Mouse (Mus musculus) CH12.LX (cell line): ENCODE measurements around the gene Gm1043. TPM values are rescaled to one million over a fixed set of nuclear protein-coding genes. Genes with fewer than 3 reads are reported as not detected.

Source experiments
- DNase-seq: peaks from one replicate; pipeline ENCODE4 v3.0.0-alpha.2; 2013; ENCODE audit errors: extremely low read depth
- H3K27ac ChIP-seq: 2 replicates; pipeline ENCODE4 v1.5.1; 2012; ENCODE audit warnings: low read depth, mild to moderate bottlenecking, control low read depth, moderate library complexity; ENCODE audit not compliant: insufficient read depth
- H3K27me3 ChIP-seq: replicated peaks from 2 replicates; pipeline ENCODE3; 2012; ENCODE audit warnings: inconsistent platforms
- H3K36me3 ChIP-seq, 2 experiments: replicated peaks in 1 of 2; 2 replicates each; pipeline versions ENCODE3 to v1.6.1; 2012; ENCODE audit warnings: inconsistent platforms in 1 of 2, low read length in 1 of 2, mild to moderate bottlenecking in 1 of 2, mixed read lengths in 1 of 2, moderate library complexity in 1 of 2; ENCODE audit not compliant: control insufficient read depth in 1 of 2, insufficient read depth in 1 of 2
- H3K4me1 ChIP-seq, 2 experiments: 2 replicates each; pipeline ENCODE4 v1.6.1; 2012; ENCODE audit warnings: inconsistent platforms in 1 of 2, moderate library complexity in 1 of 2; ENCODE audit not compliant: insufficient read depth in 2 of 2, control insufficient read depth in 1 of 2
- H3K4me2 ChIP-seq: 2 replicates; pipeline ENCODE4 v1.6.1; 2012; ENCODE audit warnings: low read depth, mild to moderate bottlenecking, control low read depth; ENCODE audit not compliant: poor library complexity, insufficient read depth, severe bottlenecking
- H3K4me3 ChIP-seq, 3 experiments: fragments of 150-350 bp in 1 of 3; sonication (generic) in 1 of 3; replicated peaks in 1 of 3; 2 replicates each; pipeline versions ENCODE3 to v1.5.1; 2011 to 2012; ENCODE audit warnings: low read depth in 2 of 3, low read length in 2 of 3, mild to moderate bottlenecking in 2 of 3, moderate library complexity in 2 of 3, control low read depth in 1 of 3, improper control_type of control experiment in 1 of 3, inconsistent platforms in 1 of 3, mixed read lengths in 1 of 3; ENCODE audit not compliant: poor library complexity in 1 of 3
- H3K79me2 ChIP-seq: replicated peaks from 2 replicates; pipeline ENCODE4 v1.6.1; 2012; ENCODE audit warnings: mild to moderate bottlenecking, moderate library complexity; ENCODE audit not compliant: control insufficient read depth, poor library complexity, insufficient read depth, severe bottlenecking; ENCODE audit errors: extremely low read depth
- H3K9ac ChIP-seq: 2 replicates; pipeline ENCODE4 v1.6.1; 2012; ENCODE audit warnings: low read depth, mild to moderate bottlenecking, control low read depth, moderate library complexity; ENCODE audit not compliant: insufficient read depth
- H3K9me3 ChIP-seq: replicated peaks from 2 replicates; pipeline ENCODE3; 2012; ENCODE audit warnings: low read length, inconsistent platforms, mixed read lengths
- CHD1 ChIP-seq: IDR thresholded peaks from 2 replicates; pipeline ENCODE4 v1.6.1; 2012; ENCODE audit warnings: low read depth, low read length, improper control_type of control experiment, inconsistent platforms
- CHD2 ChIP-seq: IDR thresholded peaks from 2 replicates; pipeline ENCODE4 v1.6.1; 2011; ENCODE audit warnings: low read length, improper control_type of control experiment
- E2F4 ChIP-seq: IDR thresholded peaks from 2 replicates; pipeline ENCODE4 v1.6.1; 2011; ENCODE audit warnings: low read depth, low read length, improper control_type of control experiment; ENCODE audit not compliant: insufficient replicate concordance
- ELF1 ChIP-seq: IDR thresholded peaks from 2 replicates; pipeline ENCODE4 v1.6.1; 2014; ENCODE audit warnings: low read depth, mild to moderate bottlenecking, inconsistent platforms, low read length, improper control_type of control experiment
- IRF4 ChIP-seq: IDR thresholded peaks from 2 replicates; pipeline ENCODE4 v1.6.1; 2014; ENCODE audit warnings: low read depth, mild to moderate bottlenecking, inconsistent platforms, low read length, improper control_type of control experiment
- JUN ChIP-seq: IDR thresholded peaks from 2 replicates; pipeline ENCODE4 v1.6.1; 2011; ENCODE audit warnings: low read depth, mild to moderate bottlenecking, low read length, improper control_type of control experiment, moderate library complexity; ENCODE audit not compliant: insufficient read depth
- JUND ChIP-seq: conservative IDR thresholded peaks from 2 replicates; pipeline ENCODE4 v1.6.1; 2011; ENCODE audit warnings: low read depth, low read length, improper control_type of control experiment
- MAX ChIP-seq: IDR thresholded peaks from 2 replicates; pipeline ENCODE4 v1.6.1; 2011; ENCODE audit warnings: low read length, improper control_type of control experiment
- MAZ ChIP-seq: IDR thresholded peaks from 2 replicates; pipeline ENCODE4 v1.6.1; 2012; ENCODE audit warnings: low read depth, mild to moderate bottlenecking, inconsistent platforms, low read length, improper control_type of control experiment, moderate library complexity
- MXI1 ChIP-seq: IDR thresholded peaks from 2 replicates; pipeline ENCODE4 v1.6.1; 2011; ENCODE audit warnings: mild to moderate bottlenecking, low read depth, low read length, improper control_type of control experiment
- NRF1 ChIP-seq: IDR thresholded peaks from 2 replicates; pipeline ENCODE4 v1.6.1; 2014; ENCODE audit warnings: low read depth, mild to moderate bottlenecking, inconsistent platforms, low read length, improper control_type of control experiment, moderate library complexity
- PAX5 ChIP-seq: IDR thresholded peaks from 2 replicates; pipeline ENCODE4 v1.6.1; 2012; ENCODE audit warnings: low read length, inconsistent platforms, mixed read lengths
- RAD21 ChIP-seq: IDR thresholded peaks from 2 replicates; pipeline ENCODE4 v1.6.1; 2011; ENCODE audit warnings: low read depth, mild to moderate bottlenecking, low read length, improper control_type of control experiment, moderate library complexity
- SMC3 ChIP-seq: IDR thresholded peaks from 2 replicates; pipeline ENCODE4 v1.6.1; 2011; ENCODE audit warnings: low read depth, low read length, improper control_type of control experiment
- TBP ChIP-seq: conservative IDR thresholded peaks from 2 replicates; pipeline ENCODE4 v1.6.1; 2011; ENCODE audit warnings: low read depth, low read length, improper control_type of control experiment
- TCF12 ChIP-seq: IDR thresholded peaks from 2 replicates; pipeline ENCODE4 v1.6.1; 2014; ENCODE audit warnings: low read depth, mild to moderate bottlenecking, inconsistent platforms, low read length, improper control_type of control experiment
- UBTF ChIP-seq: IDR thresholded peaks from 2 replicates; pipeline ENCODE4 v1.6.1; 2012; ENCODE audit warnings: low read depth, mild to moderate bottlenecking, inconsistent platforms, low read length, improper control_type of control experiment, moderate library complexity
- ZC3H11A ChIP-seq: IDR thresholded peaks from 2 replicates; pipeline ENCODE4 v1.6.1; 2012; ENCODE audit warnings: low read depth, mild to moderate bottlenecking, inconsistent platforms, low read length, improper control_type of control experiment
- ZKSCAN1 ChIP-seq: IDR thresholded peaks from 2 replicates; pipeline ENCODE4 v1.6.1; 2012; ENCODE audit warnings: low read depth, inconsistent platforms, low read length, improper control_type of control experiment, borderline replicate concordance
- ZMIZ1 ChIP-seq: IDR thresholded peaks from 2 replicates; pipeline ENCODE4 v1.6.1; 2012; ENCODE audit warnings: low read depth, mild to moderate bottlenecking, inconsistent platforms, low read length, improper control_type of control experiment
- dilution Hi-C: fragments of 300-500 bp; cut with MboI; formaldehyde crosslinking; loops from 2 replicates; pipeline ENCODE4 v1.14.3; 2020; ENCODE audit warnings: low sequenced_read_pairs; ENCODE audit not compliant: extremely low pct_unique_long_range_greater_than_20kb, extremely low pct_ligation_motif_present
- in situ Hi-C: fragments of 300-500 bp; cut with MboI; formaldehyde crosslinking; loops from 3 replicates; pipeline ENCODE4 v1.14.3; 2019; ENCODE audit warnings: low sequenced_read_pairs, low pct_ligation_motif_present, low pct_unique_long_range_greater_than_20kb, mixed read lengths
- polyA plus RNA-seq: library from polyadenylated mRNA; unstranded; fragments of >175 nt; gene quantifications from 2 replicates; pipeline ENCODE4 v1.2.1, GENCODE M21; 2012; ENCODE audit warnings: low read depth; ENCODE audit not compliant: insufficient read length
- total RNA-seq, 2 experiments: library from RNA; depleted of rRNA; stranded (reverse); fragments of 300-350 nt in 1 of 2; fragments of >200 nt in 1 of 2; gene quantifications; 2 replicates each; pipeline ENCODE4 v1.2.3; 2012 to 2014

Gene Gm1043
- total and polyA plus RNA-seq, 3 experiments = not detected

GRCm38 (mm10) chr5:37221563-37221962, 136.4 kb downstream of the Gm1043 start:
- dilution Hi-C loops = no loop called here
- no peak for TF ChIP-seq CHD2
- no peak for TF ChIP-seq JUN
- no peak for TF ChIP-seq UBTF
- TF ChIP-seq JUND = no peak
- TF ChIP-seq ZKSCAN1 = no peak
- TF ChIP-seq MAX = no peak
- no peak for TF ChIP-seq E2F4
- TF ChIP-seq TCF12 = no peak
- TF ChIP-seq CHD1 = no peak
- no peak for TF ChIP-seq ZC3H11A
- H3K4me3 ChIP-seq = no peak overlapping the region
- H3K9ac ChIP-seq = no peak overlapping the region
- H3K79me2 ChIP-seq = no peaks in the 10 kb centered on the region
- no peak for DNase-seq
- H3K4me1 ChIP-seq = no peaks in the 10 kb centered on the region; a peak in 1 of 4 replicates
- H3K9me3 ChIP-seq = no peaks in the 10 kb centered on the region
- H3K36me3 ChIP-seq = no peaks in the 10 kb centered on the region
- H3K4me2 ChIP-seq = no peak overlapping the region
- in situ Hi-C loops = no loop called here
- no peak overlapping the region for H3K27ac ChIP-seq
- peaks cover 69% of the 10 kb centered on the region for H3K27me3 ChIP-seq

GRCm38 (mm10) chr5:37222316-37222715, 137.1 kb downstream of the Gm1043 start:
- Histone ChIP-seq H3K9me3 (no peaks in the 10 kb centered on the region), H3K4me3 (no peak overlapping the region), H3K9ac (no peak overlapping the region), H3K27me3 (peaks cover 75% of the 10 kb centered on the region), H3K27ac (no peak overlapping the region), H3K4me1 (no peaks in the 10 kb centered on the region; a peak in 1 of 4 replicates), H3K4me2 (no peak overlapping the region), H3K79me2 (no peaks in the 10 kb centered on the region), H3K36me3 (no peaks in the 10 kb centered on the region)
- TF ChIP-seq NRF1 = no peak
- TF ChIP-seq CHD2 = no peak
- TF ChIP-seq MAX = no peak
- TF ChIP-seq CHD1 = no peak
- no peak for TF ChIP-seq JUN
- TF ChIP-seq ELF1 = no peak
- TF ChIP-seq ZMIZ1 = no peak
- no peak for TF ChIP-seq RAD21
- no peak for TF ChIP-seq TBP
- no peak for TF ChIP-seq PAX5
- no peak for TF ChIP-seq MXI1
- no peak for TF ChIP-seq IRF4
- no peak for TF ChIP-seq ZC3H11A
- no peak for TF ChIP-seq SMC3
- no peak for TF ChIP-seq JUND
- no peak for TF ChIP-seq MAZ
- TF ChIP-seq TCF12 = no peak
- in situ Hi-C loops = no loop called here
- dilution Hi-C loops = no loop called here
- DNase-seq = no peak
